In the genomic region with DNA sequence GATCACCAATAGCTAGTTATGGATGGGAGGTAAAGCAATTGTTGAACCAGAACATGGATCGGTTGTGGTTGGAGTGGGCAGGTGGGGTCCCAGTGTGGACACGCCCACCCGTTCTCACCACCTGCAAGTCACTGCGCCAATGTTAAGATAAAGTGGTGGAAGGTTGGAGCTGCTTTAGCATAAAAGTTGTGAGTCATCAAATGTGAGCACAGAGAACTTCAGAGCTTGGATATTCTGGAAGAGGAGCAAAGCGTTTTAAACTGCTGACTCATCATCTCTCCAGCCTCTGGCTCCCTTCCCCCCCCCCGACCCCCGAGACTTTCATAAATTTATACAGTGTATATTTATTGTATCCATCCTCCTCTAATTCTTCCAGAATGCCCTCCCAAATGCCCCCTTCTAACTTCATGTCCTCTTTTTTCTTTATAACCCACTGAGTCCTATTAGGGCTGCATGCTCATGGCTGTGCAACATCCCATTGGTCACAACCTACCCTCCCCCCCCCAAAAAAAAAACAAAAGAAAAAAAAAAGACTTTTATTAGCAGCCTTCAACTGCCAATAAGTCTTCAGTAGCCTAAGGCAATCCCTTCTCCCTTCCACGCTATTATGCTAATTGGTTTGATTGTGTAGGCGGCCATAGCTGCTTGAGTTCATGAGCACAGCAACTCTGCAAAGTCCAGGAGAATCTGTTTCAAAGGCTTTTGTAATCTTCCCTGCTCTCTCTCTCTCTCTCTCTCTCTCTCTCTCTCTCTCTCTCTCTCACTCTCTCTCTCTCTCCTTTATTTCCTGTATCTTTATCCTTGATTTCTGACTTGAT, we compare ENCODE assay signal across 20 mouse cellular contexts.
A peak's percentile ranks its signal among the peaks of the same experiment; 100 is the strongest.
DNase-seq lines count a peak whose midpoint lies in the region; ATAC-seq lines count a peak whose summit lies in the region.
"Had no signal": no experiment of that assay in that cellular context is flagged by ENCODE, and none has a peak within 500 bp of the region (broad histone marks: within the 10 kb centered on the region; RNA-seq: fewer than 3 reads in every experiment).

No protein-coding gene starts in this region.

- H3K4me2 ChIP-seq in hindbrain, embryonic 11.5 days (replicated peaks; ENCODE audit: low read depth, low read length): no peak overlapping the region
- H3K4me2 ChIP-seq in hindbrain, embryonic 13.5 days: no peak overlapping the region
- no peak overlapping the region for H3K4me2 ChIP-seq in midbrain, embryonic 12.5 days (replicated peaks)
- no peak overlapping the region for H3K4me2 ChIP-seq in midbrain, embryonic 15.5 days
- H3K4me2 ChIP-seq: embryonic facial prominence, embryonic 15.5 days had no signal

- H3K27ac ChIP-seq in hindbrain, embryonic 11.5 days (ENCODE audit: low read depth, low read length): no peak overlapping the region
- H3K27ac ChIP-seq in hindbrain, embryonic 13.5 days: no peak overlapping the region
- H3K27ac ChIP-seq in midbrain, embryonic 12.5 days (replicated peaks): no peak overlapping the region
- H3K27ac ChIP-seq in midbrain, embryonic 15.5 days: no peak overlapping the region
- H3K27ac ChIP-seq: embryonic facial prominence, embryonic 15.5 days; hindbrain, postnatal 0 days had no signal

- no peaks in the 10 kb centered on the region for H3K9me3 ChIP-seq in hindbrain, embryonic 11.5 days (ENCODE audit: control insufficient read depth, low read length)
- no peaks in the 10 kb centered on the region for H3K9me3 ChIP-seq in hindbrain, embryonic 13.5 days
- H3K9me3 ChIP-seq in midbrain, embryonic 12.5 days: no peaks in the 10 kb centered on the region
- H3K9me3 ChIP-seq in midbrain, embryonic 15.5 days: no peaks in the 10 kb centered on the region
- H3K9me3 ChIP-seq: embryonic facial prominence, embryonic 15.5 days; G1E; megakaryocyte, embryonic 14.5 days had no signal

- peak; percentile 74 for ATAC-seq in hindbrain, embryonic 11.5 days (ENCODE audit: low FRiP score)
- ATAC-seq in hindbrain, embryonic 13.5 days (ENCODE audit: low FRiP score): no peak
- ATAC-seq in midbrain, embryonic 12.5 days (ENCODE audit: low FRiP score, low read depth): peak; percentile 88; the same call in 1 of the 2 replicates
- no peak for ATAC-seq in midbrain, embryonic 15.5 days (replicated peaks)
- ATAC-seq: hindbrain, postnatal 0 days; liver, postnatal 0 days had no signal

- no peaks in the 10 kb centered on the region for H3K4me1 ChIP-seq in hindbrain, embryonic 11.5 days (replicated peaks; ENCODE audit: control insufficient read depth, insufficient read depth, low read length)
- H3K4me1 ChIP-seq in hindbrain, embryonic 13.5 days (replicated peaks): no peaks in the 10 kb centered on the region
- 0 out of 2 replicates have a peak, but pooled peaks cover 3% of the 10 kb centered on the region for H3K4me1 ChIP-seq in midbrain, embryonic 12.5 days
- no peaks in the 10 kb centered on the region for H3K4me1 ChIP-seq in midbrain, embryonic 15.5 days
- H3K4me1 ChIP-seq: embryonic facial prominence, embryonic 15.5 days had no signal

- no peaks in the 10 kb centered on the region for H3K36me3 ChIP-seq in hindbrain, embryonic 11.5 days (ENCODE audit: control insufficient read depth, insufficient read depth, low read length)
- no peaks in the 10 kb centered on the region for H3K36me3 ChIP-seq in hindbrain, embryonic 13.5 days
- H3K36me3 ChIP-seq in midbrain, embryonic 12.5 days: no peaks in the 10 kb centered on the region
- H3K36me3 ChIP-seq in midbrain, embryonic 15.5 days (replicated peaks): no peaks in the 10 kb centered on the region
- H3K36me3 ChIP-seq: embryonic facial prominence, embryonic 15.5 days; G1E had no signal

- peak; percentile 4 for DNase-seq in hindbrain, embryonic 11.5 days (ENCODE audit: low spot score)
- peak; percentile 14 for DNase-seq in Muller cell, postnatal 12 days (ENCODE audit: inconsistent ontology term)
- DNase-seq in embryo, embryonic 10.5 days (ENCODE audit: low spot score): peak; percentile 18
- no peak for DNase-seq in adrenal gland, postnatal 25 days
- DNase-seq: adrenal gland, adult 8-10 months; cerebellum, adult 2 months; gastrocnemius, postnatal 25 days; kidney, adult 18-20 months; liver; liver, postnatal 0 days; lung, postnatal 14 days; spleen, adult 18-20 months; thymus, postnatal 14 days had no signal

- no peak overlapping the region for H3K4me3 ChIP-seq in hindbrain, embryonic 11.5 days (ENCODE audit: low read depth, low read length)
- H3K4me3 ChIP-seq in hindbrain, embryonic 13.5 days: no peak overlapping the region
- H3K4me3 ChIP-seq in midbrain, embryonic 12.5 days: no peak overlapping the region
- H3K4me3 ChIP-seq in midbrain, embryonic 15.5 days: no peak overlapping the region
- H3K4me3 ChIP-seq: embryonic facial prominence, embryonic 15.5 days; megakaryocyte, embryonic 14.5 days had no signal

- 86% methylated on average over 9 of the region's 9 CpGs for WGBS in hindbrain, embryonic 11.5 days
- WGBS in hindbrain, embryonic 13.5 days: 83% methylated on average over 9 of the region's 9 CpGs
- 77% methylated on average over 9 of the region's 9 CpGs for WGBS in midbrain, embryonic 12.5 days
- 78% methylated on average over 9 of the region's 9 CpGs for WGBS in midbrain, embryonic 15.5 days

- no peak overlapping the region for H3K9ac ChIP-seq in hindbrain, embryonic 11.5 days (ENCODE audit: low read depth, low read length)
- no peak overlapping the region for H3K9ac ChIP-seq in hindbrain, embryonic 13.5 days
- no peak overlapping the region for H3K9ac ChIP-seq in midbrain, embryonic 12.5 days (replicated peaks)
- no peak overlapping the region for H3K9ac ChIP-seq in midbrain, embryonic 15.5 days
- H3K9ac ChIP-seq: embryonic facial prominence, embryonic 15.5 days; liver, postnatal 0 days had no signal

- H3K27me3 ChIP-seq in hindbrain, embryonic 11.5 days (ENCODE audit: control insufficient read depth, insufficient read depth, low read length): no peaks in the 10 kb centered on the region
- H3K27me3 ChIP-seq in hindbrain, embryonic 13.5 days: no peaks in the 10 kb centered on the region
- no peaks in the 10 kb centered on the region for H3K27me3 ChIP-seq in midbrain, embryonic 12.5 days
- H3K27me3 ChIP-seq in midbrain, embryonic 15.5 days (replicated peaks): no peaks in the 10 kb centered on the region
- H3K27me3 ChIP-seq: embryonic facial prominence, embryonic 15.5 days; megakaryocyte, embryonic 14.5 days had no signal

Comparison
In these comparisons a context has a peak if more than half of its experiments do, and no peak if none do; other contexts are left out.
1. ATAC-seq: peak in hindbrain, embryonic 11.5 days (single experiment) and midbrain, embryonic 12.5 days (single experiment); none in hindbrain, embryonic 13.5 days (single experiment) and midbrain, embryonic 15.5 days (single experiment).